Mouse (Mus musculus) liver, adult 2 months (tissue): ENCODE results near the gene Kif26b. TPM values are rescaled to one million over a fixed set of nuclear protein-coding genes. Genes with fewer than 3 reads are reported as not detected.

ENCODE experiments used
- DNase-seq: peaks from one replicate; pipeline ENCODE4 v3.0.0-alpha.2; 2011; ENCODE audit warnings: low read depth, low spot score; ENCODE audit errors: extremely low read depth
- H3K27ac ChIP-seq: fragments of 200-500 bp; replicated peaks from 2 replicates; pipeline ENCODE4 v1.5.1; 2012; ENCODE audit warnings: low read depth, mild to moderate bottlenecking, control low read depth, inconsistent platforms, low read length; ENCODE audit not compliant: insufficient read depth
- H3K27me3 ChIP-seq: fragments of 200-500 bp; 2 replicates; pipeline ENCODE4 v1.6.1; 2012; ENCODE audit warnings: mild to moderate bottlenecking, moderate library complexity, low read length, inconsistent platforms; ENCODE audit not compliant: control insufficient read depth, insufficient read depth
- H3K36me3 ChIP-seq: fragments of 200-500 bp; 2 replicates; pipeline ENCODE4 v1.6.1; 2012; ENCODE audit warnings: low read length, inconsistent platforms; ENCODE audit not compliant: control insufficient read depth, insufficient read depth
- H3K4me1 ChIP-seq: fragments of 200-500 bp; 2 replicates; pipeline ENCODE4 v1.6.1; 2011; ENCODE audit warnings: low read length; ENCODE audit not compliant: control insufficient read depth, insufficient read depth
- H3K4me3 ChIP-seq: fragments of 200-500 bp; 2 replicates; pipeline ENCODE4 v1.5.1; 2011; ENCODE audit warnings: low read depth, mild to moderate bottlenecking, control low read depth, low read length, moderate library complexity; ENCODE audit not compliant: insufficient read depth
- H3K79me2 ChIP-seq: fragments of 200-500 bp; 2 replicates; pipeline ENCODE4 v1.6.1; 2012; ENCODE audit warnings: inconsistent platforms, mild to moderate bottlenecking, low read length, moderate library complexity; ENCODE audit not compliant: control insufficient read depth, insufficient read depth
- H3K9ac ChIP-seq: fragments of 200-500 bp; 2 replicates; pipeline ENCODE4 v1.6.1; 2012; ENCODE audit warnings: low read depth, mild to moderate bottlenecking, control low read depth, inconsistent platforms, low read length
- CTCF ChIP-seq: fragments of 200-500 bp; IDR thresholded peaks from 2 replicates; pipeline ENCODE4 v1.5.1; 2011; ENCODE audit warnings: low read depth, low read length, control low read depth
- POLR2A ChIP-seq: fragments of 200-500 bp; IDR thresholded peaks from 2 replicates; pipeline ENCODE4 v1.6.1; 2011; ENCODE audit warnings: low read length, control low read depth; ENCODE audit not compliant: insufficient read depth; ENCODE audit errors: extremely low read depth
- WGBS: fragments of 180-500 bp; shearing (Covaris S2); methylation state at CpG from one replicate; pipeline ENCODE4 v1.1.7; 2018; 5-methylcytosine and 5-hydroxymethylcytosine counted together
- polyA plus RNA-seq: library from polyadenylated mRNA; depleted of rRNA; stranded (reverse); fragments of >200 nt; gene quantifications from 2 replicates; pipeline ENCODE4 v1.2.3, GENCODE M21; 2012
- total RNA-seq: library from RNA; depleted of rRNA; stranded (reverse); fragments of >200 nt; gene quantifications from 2 replicates; pipeline ENCODE4 v1.2.3, GENCODE M21; 2014

The Kif26b gene
- total and polyA plus RNA-seq, 2 experiments, result 0.10 to 0.28 TPM

DNA sequence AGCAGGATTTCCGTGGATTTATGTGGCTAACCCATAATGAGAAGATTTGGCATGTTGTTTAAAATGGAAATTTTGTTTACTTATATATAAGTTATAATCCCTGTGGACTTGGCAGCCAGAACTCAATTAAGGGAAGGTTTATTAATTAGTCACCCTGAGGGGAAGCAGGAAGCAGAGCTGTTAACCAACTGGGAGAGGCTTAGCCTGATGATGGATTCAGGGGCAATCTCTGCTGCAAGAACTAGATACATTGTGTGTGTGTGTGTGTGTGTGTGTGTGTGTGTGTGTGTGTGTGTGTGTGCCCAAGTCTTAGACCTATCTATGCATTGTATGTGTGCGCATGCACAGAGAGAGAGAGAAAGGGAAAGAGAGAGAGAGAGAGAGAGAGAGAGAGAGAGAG lies 348.0 kb downstream of the Kif26b start:
- Histone ChIP-seq H3K27ac (no peak overlapping the region), H3K27me3 (no peaks in the 10 kb centered on the region)

GRCm38 (mm10) chr1:178878676-178879075 lies 349.8 kb downstream of the Kif26b start:
- Histone ChIP-seq H3K36me3 (no peaks in the 10 kb centered on the region), H3K27me3 (no peaks in the 10 kb centered on the region), H3K9ac (no peak overlapping the region), H3K27ac (no peak overlapping the region), H3K79me2 (no peaks in the 10 kb centered on the region), H3K4me3 (no peak overlapping the region), H3K4me1 (no peaks in the 10 kb centered on the region)
- TF ChIP-seq POLR2A, result no peak
- no peak for TF ChIP-seq CTCF
- DNase-seq, result no peak
- WGBS, result 89% methylated on average over 1 of the region's 1 CpGs

More for the DNA sequence above, 348.0 kb downstream of the Kif26b start:
- no peak for TF ChIP-seq CTCF
- TF ChIP-seq POLR2A, result no peak
- Histone ChIP-seq H3K9ac (no peak overlapping the region), H3K36me3 (no peaks in the 10 kb centered on the region), H3K79me2 (no peaks in the 10 kb centered on the region), H3K4me3 (no peak overlapping the region), H3K4me1 (no peaks in the 10 kb centered on the region)
- no peak for DNase-seq
- 62% methylated on average over 2 of the region's 2 CpGs for WGBS

- 82% methylated on average over 7 of the region's 7 CpGs for WGBS
- H3K4me3 ChIP-seq, result no peak overlapping the region
- H3K4me1 ChIP-seq, result no peaks in the 10 kb centered on the region
- no peaks in the 10 kb centered on the region for H3K79me2 ChIP-seq
- H3K27me3 ChIP-seq, result no peaks in the 10 kb centered on the region
- no peak for DNase-seq
- H3K27ac ChIP-seq, result no peak overlapping the region
- H3K36me3 ChIP-seq, result no peaks in the 10 kb centered on the region
- no peak overlapping the region for H3K9ac ChIP-seq
- no peak for TF ChIP-seq POLR2A
- TF ChIP-seq CTCF, result no peak
Observed at GRCm38 (mm10) chr1:178880905-178881304, 352.0 kb downstream of the Kif26b start.

GRCm38 (mm10) chr1:178886671-178887070 lies 357.7 kb downstream of the Kif26b start:
- Histone ChIP-seq H3K4me3 (no peak overlapping the region), H3K36me3 (no peaks in the 10 kb centered on the region), H3K79me2 (no peaks in the 10 kb centered on the region), H3K9ac (no peak overlapping the region), H3K27ac (no peak overlapping the region), H3K4me1 (no peaks in the 10 kb centered on the region), H3K27me3 (no peaks in the 10 kb centered on the region)
- TF ChIP-seq CTCF, result no peak
- TF ChIP-seq POLR2A, result no peak
- no peak for DNase-seq
- 91% methylated on average over 5 of the region's 5 CpGs for WGBS

DNA sequence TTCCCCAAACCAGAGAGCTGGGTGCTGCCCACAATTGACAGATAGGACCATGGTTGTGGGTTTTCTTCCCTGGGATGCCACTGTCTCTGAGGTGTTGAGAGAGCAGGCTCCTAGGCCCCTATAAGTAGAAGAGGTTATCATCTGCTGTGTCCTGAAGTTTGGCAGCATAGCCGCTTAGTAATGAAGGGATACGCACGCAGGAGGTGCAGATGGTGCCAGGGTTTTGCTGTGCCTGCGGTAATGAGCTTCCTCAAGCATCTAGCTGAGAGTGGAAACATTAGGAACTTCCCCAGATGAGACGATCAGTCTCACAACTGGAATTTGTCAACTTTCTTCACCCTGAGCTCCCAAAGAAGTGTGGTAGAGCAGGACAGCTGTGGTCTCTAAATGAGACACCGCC lies 363.5 kb downstream of the Kif26b start:
- WGBS, result 88% methylated on average over 6 of the region's 6 CpGs
- H3K27me3 ChIP-seq, result no peaks in the 10 kb centered on the region
- no peaks in the 10 kb centered on the region for H3K4me1 ChIP-seq
- H3K27ac ChIP-seq, result no peak overlapping the region
- DNase-seq, result no peak
- no peaks in the 10 kb centered on the region for H3K36me3 ChIP-seq
- no peaks in the 10 kb centered on the region for H3K79me2 ChIP-seq
- TF ChIP-seq POLR2A (no peak), CTCF (no peak)
- no peak overlapping the region for H3K9ac ChIP-seq
- no peak overlapping the region for H3K4me3 ChIP-seq

DNA sequence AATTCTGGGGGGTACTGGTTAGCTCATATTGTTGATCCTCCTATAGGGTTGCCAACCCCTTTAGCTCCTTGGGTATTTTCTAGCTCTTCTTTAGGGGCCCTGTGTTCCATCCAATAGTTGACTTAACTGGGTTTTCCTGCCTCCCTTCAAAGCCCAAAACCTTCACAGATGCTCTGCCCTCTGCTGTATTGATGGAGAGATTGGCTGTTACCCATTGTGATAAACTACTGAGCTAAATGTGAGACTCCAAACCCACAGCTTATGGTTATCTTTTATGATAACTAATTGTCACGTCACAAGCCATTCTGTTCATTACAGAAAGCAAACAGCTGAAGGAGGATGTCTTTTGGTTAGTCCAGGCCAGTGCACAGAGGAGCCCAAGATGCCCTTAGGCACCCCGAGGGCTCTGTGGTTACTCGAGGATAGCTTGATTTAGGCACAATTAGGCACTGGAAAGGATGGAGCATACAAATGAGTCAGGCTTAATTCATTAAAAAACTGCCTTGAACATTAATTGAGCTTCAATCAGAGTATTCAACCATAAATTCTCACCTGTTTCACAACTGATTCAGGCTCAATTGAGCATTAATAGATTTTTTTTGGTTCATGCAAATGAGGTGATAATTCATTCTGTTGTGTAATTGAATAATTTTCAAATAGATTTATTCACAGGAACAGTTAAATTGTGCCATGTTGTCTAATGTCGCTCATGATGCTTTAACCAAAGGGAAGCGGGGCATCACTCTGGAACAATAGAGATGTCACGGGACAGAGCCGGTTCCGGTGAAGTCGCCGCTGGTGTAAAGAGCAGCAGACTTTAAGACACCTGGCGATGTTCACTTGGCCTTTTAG lies 364.5 kb downstream of the Kif26b start:
- TF ChIP-seq POLR2A, result no peak
- TF ChIP-seq CTCF, result no peak
- H3K27me3 ChIP-seq, result no peaks in the 10 kb centered on the region
- H3K79me2 ChIP-seq, result no peaks in the 10 kb centered on the region
- no peaks in the 10 kb centered on the region for H3K36me3 ChIP-seq
- no peaks in the 10 kb centered on the region for H3K4me1 ChIP-seq
- WGBS, result 94% methylated on average over 11 of the region's 11 CpGs
- no peak overlapping the region for H3K27ac ChIP-seq
- no peak for DNase-seq
- no peak overlapping the region for H3K4me3 ChIP-seq
- H3K9ac ChIP-seq, result no peak overlapping the region
